Mouse (Mus musculus): ENCODE results near the gene Dpep2nb.

- TF ChIP-seq CTCF (IDR thresholded peaks at IDR 0.05; ENCODE audit: control insufficient read depth, insufficient read depth, insufficient replicate concordance, low read depth, low read length), result no peak
- no peak for TF ChIP-seq POLR2A (IDR thresholded peaks at IDR 0.05; ENCODE audit: control insufficient read depth, low read depth, low read length)
These were observed 44.1 kb upstream of the Dpep2nb start for GRCm38 (mm10) chr8:106049840-106050239.

All from testis, adult 2 months (tissue).